10 mouse cellular contexts compared by ENCODE assay signal in genomic region chr15:38608207-38608870, GRCm38 (mm10).
"Had no signal": no experiment of that assay in that cellular context is flagged by ENCODE, and none has a peak within 500 bp of the region (broad histone marks: within the 10 kb centered on the region; RNA-seq: fewer than 3 reads in every experiment).

No protein-coding gene starts in this region.

- H3K27ac ChIP-seq: intestine, embryonic 15.5 days; limb, embryonic 12.5 days; liver, embryonic 14.5 days; midbrain, embryonic 12.5 days had no signal

- H3K4me1 ChIP-seq: intestine, embryonic 15.5 days; limb, embryonic 12.5 days; midbrain, embryonic 12.5 days had no signal

- H3K36me3 ChIP-seq: intestine, embryonic 15.5 days; limb, embryonic 12.5 days; midbrain, embryonic 12.5 days had no signal

- H3K4me3 ChIP-seq: intestine, embryonic 15.5 days; limb, embryonic 12.5 days; midbrain, embryonic 12.5 days had no signal

- H3K9me3 ChIP-seq: intestine, embryonic 15.5 days; midbrain, embryonic 12.5 days had no signal

- H3K9ac ChIP-seq: intestine, embryonic 15.5 days; limb, embryonic 12.5 days; liver, embryonic 14.5 days; midbrain, embryonic 12.5 days had no signal

- H3K4me2 ChIP-seq: intestine, embryonic 15.5 days; limb, embryonic 12.5 days; midbrain, embryonic 12.5 days had no signal

- ATAC-seq: intestine, embryonic 15.5 days had no signal

- H3K27me3 ChIP-seq: intestine, embryonic 15.5 days; limb, embryonic 12.5 days; midbrain, embryonic 12.5 days had no signal

- DNase-seq: kidney, adult 18-20 months; kidney, postnatal 10 days; kidney, postnatal 4 days; liver; lung, adult 18-20 months; thymus, postnatal 36 days had no signal
